Mouse (Mus musculus) MEL (cell line): Measurements from ENCODE around the gene Hoxb7. TPM values are rescaled to one million over a fixed set of nuclear protein-coding genes. Genes with fewer than 3 reads are reported as not detected.

Experiments
- DNase-seq: peaks from one replicate; pipeline ENCODE4 v3.0.0; 2011; ENCODE audit warnings: low read depth, low spot score
- H3K27ac ChIP-seq: 2 replicates; pipeline ENCODE4 v1.5.1; 2012; ENCODE audit warnings: low read depth, mild to moderate bottlenecking, control low read depth, low read length, moderate library complexity; ENCODE audit not compliant: control insufficient read depth
- H3K27me3 ChIP-seq, 2 experiments: fragments of 150-350 bp in 1 of 2; sonication (generic) in 1 of 2; 2 replicates each; pipeline ENCODE4 v1.6.1; 2012; ENCODE audit warnings: low read length in 2 of 2, mild to moderate bottlenecking in 2 of 2, improper control_type of control experiment in 1 of 2, moderate library complexity in 1 of 2; ENCODE audit not compliant: insufficient read depth in 2 of 2, control insufficient read depth in 1 of 2
- H3K36me3 ChIP-seq, 2 experiments: 2 replicates each; pipeline ENCODE4 v1.6.1; 2012 to 2014; ENCODE audit warnings: low read length in 2 of 2, improper control_type of control experiment in 1 of 2, inconsistent platforms in 1 of 2, mild to moderate bottlenecking in 1 of 2; ENCODE audit not compliant: insufficient read depth in 2 of 2, control insufficient read depth in 1 of 2
- H3K4me1 ChIP-seq, 2 experiments: fragments of 150-350 bp in 1 of 2; sonication (generic) in 1 of 2; 2 replicates each; pipeline ENCODE4 v1.6.1; 2012; ENCODE audit warnings: low read length in 2 of 2, improper control_type of control experiment in 1 of 2, mild to moderate bottlenecking in 1 of 2; ENCODE audit not compliant: insufficient read depth in 2 of 2, control insufficient read depth in 1 of 2
- H3K4me3 ChIP-seq, 2 experiments: fragments of 150-350 bp in 1 of 2; sonication (generic) in 1 of 2; 2 replicates each; pipeline ENCODE4 v1.5.1; 2012; ENCODE audit warnings: low read depth in 2 of 2, low read length in 2 of 2, mild to moderate bottlenecking in 2 of 2, moderate library complexity in 2 of 2, control low read depth in 1 of 2, improper control_type of control experiment in 1 of 2; ENCODE audit not compliant: control insufficient read depth in 1 of 2, insufficient read depth in 1 of 2
- H3K79me2 ChIP-seq: 2 replicates; pipeline ENCODE4 v1.6.1; 2012; ENCODE audit warnings: mild to moderate bottlenecking, low read length, moderate library complexity; ENCODE audit not compliant: control insufficient read depth, poor library complexity, insufficient read depth
- H3K9ac ChIP-seq: 2 replicates; pipeline ENCODE4 v1.6.1; 2012; ENCODE audit warnings: low read depth, mild to moderate bottlenecking, control low read depth, low read length, moderate library complexity; ENCODE audit not compliant: control insufficient read depth, poor library complexity, severe bottlenecking
- H3K9me3 ChIP-seq: fragments of 150-350 bp; sonication (generic); replicated peaks from 2 replicates; pipeline ENCODE4 v1.6.1; 2012; ENCODE audit warnings: mild to moderate bottlenecking, low read length, improper control_type of control experiment, moderate library complexity; ENCODE audit not compliant: insufficient read depth
- CHD1 ChIP-seq: IDR thresholded peaks from 2 replicates; pipeline ENCODE4 v1.6.1; 2012; ENCODE audit warnings: low read depth, mild to moderate bottlenecking, inconsistent platforms, low read length, improper control_type of control experiment
- ELF1 ChIP-seq: IDR thresholded peaks from 2 replicates; pipeline ENCODE4 v1.6.1; 2014; ENCODE audit warnings: low read depth, mild to moderate bottlenecking, inconsistent platforms, low read length, improper control_type of control experiment, moderate library complexity
- ETS1 ChIP-seq: IDR thresholded peaks from 2 replicates; pipeline ENCODE4 v1.6.1; 2012; ENCODE audit warnings: low read depth, mild to moderate bottlenecking, inconsistent platforms, low read length, improper control_type of control experiment, moderate library complexity
- GATA1 ChIP-seq: IDR thresholded peaks from 2 replicates; pipeline ENCODE4 v1.6.1; 2011; ENCODE audit warnings: low read depth, low read length, improper control_type of control experiment
- KAT2A ChIP-seq: conservative IDR thresholded peaks from 2 replicates; pipeline ENCODE4 v1.6.1; 2012; ENCODE audit warnings: low read depth, low read length, improper control_type of control experiment, inconsistent platforms
- MAFK ChIP-seq: IDR thresholded peaks from 2 replicates; pipeline ENCODE4 v1.6.1; 2011; ENCODE audit warnings: low read depth, mild to moderate bottlenecking, low read length, improper control_type of control experiment, borderline replicate concordance
- MAX ChIP-seq: IDR thresholded peaks from 2 replicates; pipeline ENCODE4 v1.6.1; 2011; ENCODE audit warnings: low read length, improper control_type of control experiment
- MXI1 ChIP-seq: IDR thresholded peaks from 2 replicates; pipeline ENCODE4 v1.6.1; 2011; ENCODE audit warnings: mild to moderate bottlenecking, low read depth, low read length, improper control_type of control experiment
- MYC ChIP-seq: IDR thresholded peaks from 2 replicates; pipeline ENCODE4 v1.6.1; 2011; ENCODE audit warnings: low read depth, mild to moderate bottlenecking, low read length, improper control_type of control experiment, moderate library complexity
- NELFE ChIP-seq: IDR thresholded peaks from 2 replicates; pipeline ENCODE4 v1.6.1; 2011; ENCODE audit warnings: low read depth, low read length, improper control_type of control experiment
- POLR2A ChIP-seq, 2 experiments: IDR thresholded peaks; 2 replicates each; pipeline ENCODE4 v1.6.1; 2011 to 2012; ENCODE audit warnings: low read length in 2 of 2, mild to moderate bottlenecking in 2 of 2, control low read depth in 1 of 2, improper control_type of control experiment in 1 of 2, low read depth in 1 of 2, moderate library complexity in 1 of 2; ENCODE audit not compliant: control insufficient read depth in 1 of 2, insufficient read depth in 1 of 2, poor library complexity in 1 of 2
- RAD21 ChIP-seq: IDR thresholded peaks from 2 replicates; pipeline ENCODE4 v1.6.1; 2011; ENCODE audit warnings: mild to moderate bottlenecking, low read depth, low read length, improper control_type of control experiment
- RCOR1 ChIP-seq: IDR thresholded peaks from 2 replicates; pipeline ENCODE4 v1.6.1; 2012; ENCODE audit warnings: low read depth, mild to moderate bottlenecking, inconsistent platforms, low read length, improper control_type of control experiment
- SIN3A ChIP-seq: IDR thresholded peaks from 2 replicates; pipeline ENCODE4 v1.6.1; 2012; ENCODE audit warnings: low read length, improper control_type of control experiment, inconsistent platforms
- TAL1 ChIP-seq: IDR thresholded peaks from 2 replicates; pipeline ENCODE4 v1.6.1; 2012; ENCODE audit warnings: mild to moderate bottlenecking, inconsistent platforms, low read length, moderate library complexity, mixed read lengths
- TBP ChIP-seq: IDR thresholded peaks from 2 replicates; pipeline ENCODE4 v1.8.0; 2011; ENCODE audit warnings: low read depth, low read length, improper control_type of control experiment
- TCF12 ChIP-seq: IDR thresholded peaks from 2 replicates; pipeline ENCODE4 v1.6.1; 2014; ENCODE audit warnings: low read depth, mild to moderate bottlenecking, inconsistent platforms, low read length, improper control_type of control experiment, moderate library complexity
- UBTF ChIP-seq: IDR thresholded peaks from 2 replicates; pipeline ENCODE4 v1.6.1; 2012; ENCODE audit warnings: low read depth, mild to moderate bottlenecking, inconsistent platforms, low read length, improper control_type of control experiment, moderate library complexity, borderline replicate concordance; ENCODE audit not compliant: insufficient read depth
- ZC3H11A ChIP-seq: IDR thresholded peaks from 2 replicates; pipeline ENCODE4 v1.6.1; 2012; ENCODE audit warnings: low read depth, mild to moderate bottlenecking, inconsistent platforms, low read length, improper control_type of control experiment
- ZKSCAN1 ChIP-seq: IDR thresholded peaks from 2 replicates; pipeline ENCODE4 v1.6.1; 2012; ENCODE audit warnings: low read depth, mild to moderate bottlenecking, inconsistent platforms, low read length, improper control_type of control experiment, moderate library complexity
- polyA plus RNA-seq, 2 experiments: library from polyadenylated mRNA; stranded (reverse) in 1 of 2; unstranded in 1 of 2; fragments of >175 nt in 1 of 2; fragments of >200 nt in 1 of 2; gene quantifications; 2 replicates each; pipeline versions ENCODE4 v1.2.1 to v1.2.4; 2012; ENCODE audit warnings: low replicate concordance in 2 of 2, low read depth in 1 of 2; ENCODE audit not compliant: insufficient read length in 2 of 2, insufficient read depth in 1 of 2, missing spikeins in 1 of 2
- total RNA-seq: library from RNA; depleted of rRNA; stranded (reverse); fragments of 300-350 nt; gene quantifications from 2 replicates; pipeline ENCODE4 v1.2.3, GENCODE M21; 2012

Gene Hoxb7
- total and polyA plus RNA-seq, 3 experiments, result not detected

GRCm38 (mm10) chr11:96287411-96287810 lies 988 bp downstream of the Hoxb7 start (continued):
- no peak for TF ChIP-seq MYC

- Histone ChIP-seq H3K9me3 (no peaks in the 10 kb centered on the region), H3K27ac (no peak overlapping the region), H3K79me2 (no peaks in the 10 kb centered on the region), H3K4me1 (no peaks in the 10 kb centered on the region), H3K9ac (no peak overlapping the region), H3K4me3 (no peak overlapping the region), H3K36me3 (no peaks in the 10 kb centered on the region), H3K27me3 (peaks cover 3 to 6% of the 10 kb centered on the region in 2 experiments; a peak in 1 of 4 replicates)
- TF ChIP-seq UBTF (no peak), ZKSCAN1 (no peak)
- DNase-seq, result no peak
Measured at GRCm38 (mm10) chr11:96288455-96289221, 2.2 kb downstream of the Hoxb7 start.

GRCm38 (mm10) chr11:96289293-96289692 lies 2.9 kb downstream of the Hoxb7 start:
- no peak overlapping the region for H3K4me3 ChIP-seq
- peaks cover 3 to 6% of the 10 kb centered on the region in 2 experiments; a peak in 1 of 4 replicates for H3K27me3 ChIP-seq
- DNase-seq, result no peak
- TF ChIP-seq SIN3A, result no peak
- no peaks in the 10 kb centered on the region for H3K36me3 ChIP-seq
- H3K9me3 ChIP-seq, result no peaks in the 10 kb centered on the region
- no peaks in the 10 kb centered on the region for H3K4me1 ChIP-seq
- no peaks in the 10 kb centered on the region for H3K79me2 ChIP-seq
- no peak overlapping the region for H3K9ac ChIP-seq
- H3K27ac ChIP-seq, result no peak overlapping the region

- Histone ChIP-seq H3K27ac (no peak overlapping the region), H3K79me2 (no peaks in the 10 kb centered on the region), H3K9ac (no peak overlapping the region), H3K27me3 (peaks cover 3 to 6% of the 10 kb centered on the region in 2 experiments; a peak in 2 of 4 replicates), H3K9me3 (no peaks in the 10 kb centered on the region), H3K36me3 (no peaks in the 10 kb centered on the region), H3K4me3 (no peak overlapping the region), H3K4me1 (0 out of 4 replicates have a peak, but pooled peaks cover 0 to 1% of the 10 kb centered on the region in 2 experiments)
- TF ChIP-seq GATA1 (no peak), ELF1 (no peak), POLR2A (IDR thresholded peaks at IDR 0.05; ENCODE audit: control insufficient read depth in 1 of 2, insufficient read depth in 1 of 2, low read depth in 1 of 2, low read length in 2 of 2, poor library complexity in 1 of 2) (no peak), TAL1 (no peak), MXI1 (no peak), ZC3H11A (no peak), CHD1 (no peak), MAFK (no peak), RCOR1 (no peak), ETS1 (no peak), TCF12 (no peak), TBP (no peak), MAX (no peak), KAT2A (no peak), RAD21 (no peak), NELFE (no peak)
- DNase-seq, result no peak
Measured at GRCm38 (mm10) chr11:96289837-96290236, 3.4 kb downstream of the Hoxb7 start.
